Mouse (Mus musculus) embryonic facial prominence, embryonic 14.5 days (tissue): ENCODE data around the gene Ccdc155. TPM values are rescaled to one million over a fixed set of nuclear protein-coding genes. Genes with fewer than 3 reads are reported as not detected.

Experiments
- ATAC-seq: fragments of 200-750 bp; cut with Nextera tagmentation; 2 replicates; pipeline ENCODE4 v1.8.0; 2017; ENCODE audit warnings: low read depth, moderate number of reproducible peaks, moderate TSS enrichment
- DNase-seq: peaks from one replicate; pipeline ENCODE4 v3.0.0-alpha.2; 2015; ENCODE audit warnings: low spot score
- H3K27ac ChIP-seq: fragments of 300-500 bp; sonication (generic); replicated peaks from 2 replicates; pipeline ENCODE4 v1.5.1; 2014; ENCODE audit warnings: low read depth, mild to moderate bottlenecking, low read length, moderate library complexity
- H3K27me3 ChIP-seq: fragments of 300-500 bp; sonication (generic); replicated peaks from 2 replicates; pipeline ENCODE4 v1.6.1; 2014; ENCODE audit warnings: low read length; ENCODE audit not compliant: control insufficient read depth, insufficient read depth
- H3K36me3 ChIP-seq: fragments of 300-500 bp; sonication (generic); 2 replicates; pipeline ENCODE4 v1.6.1; 2014; ENCODE audit warnings: low read length, mixed read lengths; ENCODE audit not compliant: control insufficient read depth, insufficient read depth
- H3K4me1 ChIP-seq: fragments of 300-500 bp; sonication (generic); 2 replicates; pipeline ENCODE4 v1.6.1; 2014; ENCODE audit warnings: antibody characterized with exemption, low read length; ENCODE audit not compliant: control insufficient read depth, insufficient read depth
- H3K4me2 ChIP-seq: fragments of 300-500 bp; sonication (generic); 2 replicates; pipeline ENCODE4 v1.6.1; 2014; ENCODE audit warnings: low read depth, mild to moderate bottlenecking, low read length, moderate library complexity, mixed read lengths
- H3K4me3 ChIP-seq: fragments of 300-500 bp; sonication (generic); 2 replicates; pipeline ENCODE4 v1.5.1; 2014; ENCODE audit warnings: low read depth, mild to moderate bottlenecking, low read length
- H3K9ac ChIP-seq: fragments of 300-500 bp; sonication (generic); 2 replicates; pipeline ENCODE4 v1.6.1; 2014; ENCODE audit warnings: low read depth, mild to moderate bottlenecking, low read length, moderate library complexity, mixed read lengths
- H3K9me3 ChIP-seq: fragments of 300-500 bp; sonication (generic); 2 replicates; pipeline ENCODE4 v1.6.1; 2016; ENCODE audit warnings: low read length; ENCODE audit not compliant: control insufficient read depth
- WGBS: fragments of 180-500 bp; shearing (Covaris S2); extraction: QIAGEN DNeasy Blood & Tissue Kit; methylation state at CpG from one replicate; pipeline ENCODE4 v1.1.7; 2014; 5-methylcytosine and 5-hydroxymethylcytosine counted together
- polyA plus RNA-seq: library from polyadenylated mRNA; unstranded; fragments of >200 nt; fragmentation: Nextera tagmentation; extraction: Ambion mirVana; gene quantifications from 2 replicates; pipeline ENCODE4 v1.2.1, GENCODE M21; 2014

The Ccdc155 gene
- polyA plus RNA-seq, 1 experiment from 2014 or later = 1.5 TPM

GRCm38 (mm10) chr7:45231192-45231591 lies 26.5 kb upstream of the Ccdc155 start:
- Histone ChIP-seq H3K9ac (no peak overlapping the region), H3K9me3 (no peaks in the 10 kb centered on the region), H3K4me1 (peaks cover 15% of the 10 kb centered on the region; the same call in 1 of the 2 replicates), H3K4me3 (no peak overlapping the region), H3K27ac (no peak overlapping the region), H3K4me2 (no peak overlapping the region), H3K27me3 (peaks cover 3% of the 10 kb centered on the region; the same call in 1 of the 2 replicates), H3K36me3 (peaks cover 68% of the 10 kb centered on the region)
- ATAC-seq (no peak), DNase-seq (no peak)
- 93% methylated on average over 10 of the region's 12 CpGs for WGBS

GRCm38 (mm10) chr7:45229459-45230203 lies 24.9 kb upstream of the Ccdc155 start:
- no peak for DNase-seq
- H3K9ac ChIP-seq = no peak overlapping the region
- H3K27ac ChIP-seq = no peak overlapping the region
- H3K4me2 ChIP-seq = no peak overlapping the region
- H3K27me3 ChIP-seq = no peaks in the 10 kb centered on the region
- no peak overlapping the region for H3K4me3 ChIP-seq
- no peaks in the 10 kb centered on the region for H3K9me3 ChIP-seq
- H3K4me1 ChIP-seq = peaks cover 10% of the 10 kb centered on the region; the same call in 1 of the 2 replicates
- no peak for ATAC-seq
- WGBS = 87% methylated on average over 7 of the region's 7 CpGs
- H3K36me3 ChIP-seq = peaks cover 83% of the 10 kb centered on the region

- no peak overlapping the region for H3K9ac ChIP-seq
- no peak overlapping the region for H3K4me2 ChIP-seq
- no peaks in the 10 kb centered on the region for H3K27me3 ChIP-seq
- DNase-seq (no peak), ATAC-seq (no peak)
- H3K4me1 ChIP-seq = peaks cover 6% of the 10 kb centered on the region; the same call in 1 of the 2 replicates
- no peak overlapping the region for H3K27ac ChIP-seq
- 92% methylated on average over 8 of the region's 8 CpGs for WGBS
- H3K9me3 ChIP-seq = no peaks in the 10 kb centered on the region
- no peak overlapping the region for H3K4me3 ChIP-seq
- peaks cover 89% of the 10 kb centered on the region for H3K36me3 ChIP-seq
Observed at GRCm38 (mm10) chr7:45229046-45229445, 24.4 kb upstream of the Ccdc155 start.

GRCm38 (mm10) chr7:45228548-45228947 lies 23.9 kb upstream of the Ccdc155 start:
- Histone ChIP-seq H3K4me2 (no peak overlapping the region), H3K9ac (no peak overlapping the region), H3K27ac (no peak overlapping the region), H3K9me3 (no peaks in the 10 kb centered on the region), H3K4me3 (no peak overlapping the region), H3K4me1 (peaks cover 1% of the 10 kb centered on the region; the same call in 1 of the 2 replicates), H3K36me3 (peaks cover 90% of the 10 kb centered on the region), H3K27me3 (no peaks in the 10 kb centered on the region)
- ATAC-seq = no peak
- DNase-seq = no peak
- WGBS = 94% methylated on average over 18 of the region's 18 CpGs

- DNase-seq (no peak), ATAC-seq (no peak)
- Histone ChIP-seq H3K27ac (no peak overlapping the region), H3K27me3 (no peaks in the 10 kb centered on the region), H3K9me3 (no peaks in the 10 kb centered on the region), H3K4me3 (no peak overlapping the region), H3K4me1 (no peaks in the 10 kb centered on the region), H3K36me3 (peaks cover 89% of the 10 kb centered on the region), H3K9ac (no peak overlapping the region), H3K4me2 (no peak overlapping the region)
- 86% methylated on average over 5 of the region's 5 CpGs for WGBS
Observed at GRCm38 (mm10) chr7:45226421-45226820, 21.7 kb upstream of the Ccdc155 start.

- no peak for DNase-seq
- WGBS = 92% methylated on average over 7 of the region's 7 CpGs
- Histone ChIP-seq H3K27me3 (no peaks in the 10 kb centered on the region), H3K4me3 (no peak overlapping the region), H3K4me2 (no peak overlapping the region), H3K9ac (no peak overlapping the region), H3K4me1 (no peaks in the 10 kb centered on the region), H3K9me3 (no peaks in the 10 kb centered on the region), H3K27ac (no peak overlapping the region), H3K36me3 (peaks cover 96% of the 10 kb centered on the region)
- no peak for ATAC-seq
Observed at GRCm38 (mm10) chr7:45224826-45225225, 20.1 kb upstream of the Ccdc155 start.

GRCm38 (mm10) chr7:45221680-45222079 lies 17.0 kb upstream of the Ccdc155 start:
- Histone ChIP-seq H3K9ac (no peak overlapping the region), H3K27ac (no peak overlapping the region), H3K4me1 (peaks cover 8% of the 10 kb centered on the region), H3K9me3 (no peaks in the 10 kb centered on the region), H3K36me3 (peaks cover 94% of the 10 kb centered on the region), H3K27me3 (no peaks in the 10 kb centered on the region), H3K4me3 (no peak overlapping the region), H3K4me2 (no peak overlapping the region)
- WGBS = 85% methylated on average over 2 of the region's 2 CpGs
- no peak for ATAC-seq
- DNase-seq = no peak

GRCm38 (mm10) chr7:45216442-45217183 lies 11.9 kb upstream of the Ccdc155 start:
- peaks cover 9% of the 10 kb centered on the region for H3K27me3 ChIP-seq
- ATAC-seq = peak; percentile 86
- peaks cover 45% of the 10 kb centered on the region for H3K36me3 ChIP-seq
- peak; percentile 96 for DNase-seq
- peak overlapping the region; percentile 92 for H3K4me2 ChIP-seq
- peak overlapping the region; percentile 98 for H3K27ac ChIP-seq
- WGBS = 0% methylated on average over 10 of the region's 13 CpGs
- no peaks in the 10 kb centered on the region for H3K9me3 ChIP-seq
- H3K4me3 ChIP-seq = peak overlapping the region; percentile 94
- peak overlapping the region; percentile 98 for H3K9ac ChIP-seq
- H3K4me1 ChIP-seq = peaks cover 12% of the 10 kb centered on the region
